Mouse (Mus musculus) erythroblast, embryonic 14.5 days (primary cell): ENCODE results near the gene Eya2.

Experiments used
- GATA1 ChIP-seq: IDR thresholded peaks from 2 replicates; pipeline ENCODE4 v1.6.1; 2012; ENCODE audit warnings: low read length, inconsistent platforms, mixed read lengths
- TAL1 ChIP-seq: IDR thresholded peaks from 3 replicates; pipeline ENCODE4 v1.6.1; 2012; ENCODE audit warnings: low read length, inconsistent platforms, mixed read lengths

GRCm38 (mm10) chr2:165654151-165654550, 59.3 kb downstream of the Eya2 start:
- TF ChIP-seq GATA1, result no peak
- TF ChIP-seq TAL1, result no peak
